Mouse (Mus musculus) hematopoietic stem cell, adult 5-6 weeks (primary cell): ENCODE data around the gene Klhl8. TPM values are rescaled to one million over a fixed set of nuclear protein-coding genes. Genes with fewer than 3 reads are reported as not detected.

ENCODE experiments used
- ATAC-seq, 2 experiments: fragments of 125-278 bp in 1 of 2; replicated peaks in 1 of 2; 2 replicates each; pipeline ENCODE4 v1.8.0; 2016 to 2017; ENCODE audit warnings: inconsistent platforms in 2 of 2, mild to moderate bottlenecking in 2 of 2, moderate number of reproducible peaks in 2 of 2, low read depth in 1 of 2, moderate TSS enrichment in 1 of 2; ENCODE audit not compliant: low FRiP score in 2 of 2, poor library complexity in 2 of 2, severe bottlenecking in 2 of 2, insufficient read depth in 1 of 2, low TSS enrichment in 1 of 2
- total RNA-seq: library from RNA; stranded (forward); fragments of 172-1452, 232-1000 nt; gene quantifications from 2 replicates; pipeline ENCODE4 v1.2.3, GENCODE M21; 2017

Klhl8 gene
- total RNA-seq, 1 experiment from 2014 or later = 1.7 TPM

- ATAC-seq = no peak; a peak in 1 of 4 replicates
These were observed 82.8 kb downstream of the Klhl8 start for GRCm38 (mm10) chr5:103828304-103828703.

DNA sequence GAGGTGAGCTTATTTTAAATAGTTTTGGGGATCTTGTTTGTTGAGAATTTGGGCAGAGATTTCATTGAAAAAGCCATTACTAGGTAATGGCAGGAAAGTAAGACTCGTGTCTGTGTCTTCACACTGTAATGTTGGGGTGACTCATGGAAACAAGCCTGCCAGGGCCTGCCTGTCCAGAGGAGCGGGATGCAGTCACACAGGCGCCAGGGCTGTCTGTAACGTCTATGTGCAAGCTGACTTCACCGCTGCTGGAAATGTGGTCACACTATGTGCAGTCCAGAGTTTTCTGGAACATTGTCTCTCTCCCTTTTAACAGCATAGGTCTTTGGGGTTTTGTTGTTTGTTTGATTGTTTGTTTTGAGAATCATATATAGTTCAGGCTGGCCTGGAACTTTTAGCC is 88.1 kb downstream of the Klhl8 start:
- ATAC-seq = no peak

- no peak for ATAC-seq
These were observed 89.4 kb downstream of the Klhl8 start for GRCm38 (mm10) chr5:103821500-103822298.

GRCm38 (mm10) chr5:103821062-103821461 is 90.0 kb downstream of the Klhl8 start:
- ATAC-seq = no peak

DNA sequence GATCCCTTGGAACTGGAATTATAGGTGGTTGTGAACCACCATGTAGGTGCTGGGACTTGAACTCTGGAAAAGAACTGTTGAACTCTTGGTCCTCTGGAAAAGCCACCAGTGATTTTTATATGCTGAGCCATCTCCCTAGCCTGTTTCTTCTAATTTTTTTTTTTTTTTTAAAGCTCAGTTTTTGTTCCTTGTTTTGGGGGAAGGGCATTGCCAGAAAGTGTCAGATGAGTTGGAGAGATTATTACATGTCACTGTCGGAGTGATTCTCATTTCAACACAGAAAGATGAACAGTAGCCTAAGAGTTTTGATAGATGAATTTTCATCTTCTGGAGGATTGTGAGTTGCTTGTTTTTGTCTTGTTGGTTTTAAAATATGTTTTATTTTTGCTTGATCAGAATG is 91.4 kb downstream of the Klhl8 start:
- ATAC-seq = no peak

GRCm38 (mm10) chr5:103818602-103819001 is 92.5 kb downstream of the Klhl8 start:
- no peak for ATAC-seq

DNA sequence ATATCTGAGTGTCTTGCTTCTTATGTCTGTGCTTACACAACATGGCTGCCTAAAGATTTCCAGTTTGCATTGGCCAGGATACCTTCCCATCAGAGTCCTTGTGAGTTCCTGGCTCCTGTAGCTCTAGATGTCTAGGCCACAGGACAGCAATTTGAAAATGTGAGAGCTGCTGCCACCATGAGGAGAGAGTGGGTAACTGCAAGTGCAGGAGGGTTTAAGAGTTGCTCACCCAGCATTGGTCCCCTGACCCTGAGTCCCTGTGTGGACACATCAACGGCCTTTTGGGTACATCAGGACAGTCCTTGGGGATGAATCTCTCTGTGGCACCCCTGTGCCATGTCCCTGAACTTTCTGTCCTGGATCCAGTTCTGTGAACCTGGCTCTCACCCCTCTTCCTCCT is 93.3 kb downstream of the Klhl8 start:
- ATAC-seq = peak; percentile 83 to 88

GRCm38 (mm10) chr5:103816718-103817117 is 94.3 kb downstream of the Klhl8 start:
- no peak for ATAC-seq

GRCm38 (mm10) chr5:103815249-103815617 is 95.8 kb downstream of the Klhl8 start:
- ATAC-seq = no peak

GRCm38 (mm10) chr5:103814551-103815248 is 96.4 kb downstream of the Klhl8 start:
- no peak for ATAC-seq

DNA sequence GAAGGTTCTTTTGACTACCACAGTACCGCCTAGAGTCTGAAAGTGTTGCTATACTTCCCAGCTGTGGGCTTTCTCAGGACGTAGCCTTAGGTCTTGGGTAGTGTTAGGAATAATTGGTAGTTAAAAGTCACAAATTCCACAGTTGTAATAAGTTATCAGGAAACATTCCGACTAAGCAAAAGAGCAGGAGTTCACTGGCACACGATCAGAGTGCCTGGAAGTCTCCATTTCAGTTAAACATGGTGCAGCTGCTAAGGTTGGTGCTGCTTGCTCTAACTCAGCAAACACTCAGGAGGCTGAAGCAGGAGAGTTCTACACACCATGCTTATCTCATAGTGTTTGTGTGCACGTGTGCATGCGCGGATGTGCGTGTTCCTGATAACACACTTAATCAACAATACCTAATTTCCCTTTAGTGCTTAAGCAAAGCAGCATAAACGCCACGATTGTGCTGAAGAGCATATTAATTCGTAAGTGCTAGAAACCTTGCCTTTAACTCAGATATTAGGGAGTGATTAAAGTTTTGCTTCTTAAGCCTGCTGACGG is 97.0 kb downstream of the Klhl8 start:
- no peak for ATAC-seq

- ATAC-seq = no peak
These were observed 97.8 kb downstream of the Klhl8 start for GRCm38 (mm10) chr5:103813291-103813690.

Other genes with a start within 250 kb of the Klhl8 start
- 19.7 and 39.0 TPM in 2 replicates for gene Aff1, start 218.9 kb downstream of the Klhl8 start, total RNA-seq
- not detected in 2 replicates for gene Hsd17b13, start 66.2 kb upstream of the Klhl8 start, total RNA-seq
- 56.7 and 66.1 TPM in 2 replicates for gene Hsd17b11, start 110.7 kb upstream of the Klhl8 start, total RNA-seq
- 36.6 and 71.8 TPM in 2 replicates for gene Nudt9, start 135.0 kb upstream of the Klhl8 start, total RNA-seq
- not detected in 2 replicates for gene Gm17660, start 166.3 kb upstream of the Klhl8 start, total RNA-seq
- not detected in 2 replicates for gene Sparcl1, start 202.5 kb upstream of the Klhl8 start, total RNA-seq